16 mouse cellular contexts compared by ENCODE assay signal in genomic region chr5:48081223-48081881, GRCm38 (mm10).
DNase-seq lines count a peak whose midpoint lies in the region; ATAC-seq and TF ChIP-seq lines count a peak whose summit lies in the region.
"Had no signal": no experiment of that assay in that cellular context is flagged by ENCODE, and none has a peak within 500 bp of the region (broad histone marks: within the 10 kb centered on the region; RNA-seq: fewer than 3 reads in every experiment).

No protein-coding gene starts in this region.

- no peaks in the 10 kb centered on the region for H3K9me3 ChIP-seq in lung, embryonic 14.5 days (ENCODE audit: low read depth, low read length)
- no peaks in the 10 kb centered on the region for H3K9me3 ChIP-seq in forebrain, embryonic 14.5 days (replicated peaks; ENCODE audit: control insufficient read depth, low read length)
- H3K9me3 ChIP-seq in hindbrain, postnatal 0 days (ENCODE audit: low read length), result no peaks in the 10 kb centered on the region
- H3K9me3 ChIP-seq in neural tube, embryonic 14.5 days (ENCODE audit: control insufficient read depth, low read length), result no peaks in the 10 kb centered on the region
- H3K9me3 ChIP-seq: embryonic facial prominence, embryonic 13.5 days; heart, embryonic 12.5 days had no signal

- no peak overlapping the region for H3K4me2 ChIP-seq in lung, embryonic 14.5 days
- no peak overlapping the region for H3K4me2 ChIP-seq in forebrain, embryonic 14.5 days (ENCODE audit: low read length)
- H3K4me2 ChIP-seq in hindbrain, postnatal 0 days (ENCODE audit: low read depth, low read length), result no peak overlapping the region
- H3K4me2 ChIP-seq in neural tube, embryonic 14.5 days (ENCODE audit: low read depth, low read length), result no peak overlapping the region
- H3K4me2 ChIP-seq: embryonic facial prominence, embryonic 13.5 days; heart, embryonic 12.5 days had no signal

- intact Hi-C loops in gastrocnemius, postnatal 14 days (cut with DNase I; ENCODE audit: low total_unique reads), result no loop called here

- WGBS in lung, embryonic 14.5 days, result 64% methylated on average over 8 of the region's 8 CpGs
- WGBS in forebrain, embryonic 14.5 days, result 15% methylated on average over 8 of the region's 8 CpGs
- WGBS in hindbrain, postnatal 0 days, result 31% methylated on average over 8 of the region's 8 CpGs
- 31% methylated on average over 8 of the region's 8 CpGs for WGBS in neural tube, embryonic 14.5 days

- H3K4me3 ChIP-seq in lung, embryonic 14.5 days (ENCODE audit: low read depth, low read length), result no peak overlapping the region
- H3K4me3 ChIP-seq in forebrain, embryonic 14.5 days (ENCODE audit: low read depth, low read length), result no peak overlapping the region
- H3K4me3 ChIP-seq in hindbrain, postnatal 0 days (ENCODE audit: low read length), result no peak overlapping the region
- no peak overlapping the region for H3K4me3 ChIP-seq in neural tube, embryonic 14.5 days (ENCODE audit: low read depth, low read length)
- H3K4me3 ChIP-seq: embryonic facial prominence, embryonic 13.5 days; heart, embryonic 12.5 days; layer of hippocampus, adult 2 months; myocyte had no signal

- H3K9ac ChIP-seq in lung, embryonic 14.5 days, result no peak overlapping the region
- no peak overlapping the region for H3K9ac ChIP-seq in forebrain, embryonic 14.5 days (ENCODE audit: low read length)
- no peak overlapping the region for H3K9ac ChIP-seq in hindbrain, postnatal 0 days (replicated peaks; ENCODE audit: low read length)
- no peak overlapping the region for H3K9ac ChIP-seq in neural tube, embryonic 14.5 days (replicated peaks; ENCODE audit: low read depth, low read length)
- H3K9ac ChIP-seq: embryonic facial prominence, embryonic 13.5 days; heart, embryonic 12.5 days had no signal

- peak; percentile 82; the same call in 1 of the 2 replicates for ATAC-seq in lung, embryonic 14.5 days (ENCODE audit: insufficient read depth)
- ATAC-seq in forebrain, embryonic 14.5 days, result peak; percentile 92
- ATAC-seq in hindbrain, postnatal 0 days, result no peak
- ATAC-seq in neural tube, embryonic 14.5 days (ENCODE audit: low read depth), result peak; percentile 80; the same call in 1 of the 2 replicates

- H3K4me1 ChIP-seq in lung, embryonic 14.5 days (ENCODE audit: insufficient read depth), result no peaks in the 10 kb centered on the region
- peaks cover 4% of the 10 kb centered on the region for H3K4me1 ChIP-seq in forebrain, embryonic 14.5 days (ENCODE audit: control insufficient read depth, insufficient read depth, low read length)
- no peaks in the 10 kb centered on the region for H3K4me1 ChIP-seq in hindbrain, postnatal 0 days (ENCODE audit: insufficient read depth, low read length)
- H3K4me1 ChIP-seq in neural tube, embryonic 14.5 days (ENCODE audit: control insufficient read depth, insufficient read depth, low read length), result no peaks in the 10 kb centered on the region
- H3K4me1 ChIP-seq: embryonic facial prominence, embryonic 13.5 days had no signal

- no peaks in the 10 kb centered on the region for H3K36me3 ChIP-seq in lung, embryonic 14.5 days (ENCODE audit: insufficient read depth)
- H3K36me3 ChIP-seq in forebrain, embryonic 14.5 days (ENCODE audit: control insufficient read depth, insufficient read depth, low read length), result no peaks in the 10 kb centered on the region
- H3K36me3 ChIP-seq in hindbrain, postnatal 0 days (ENCODE audit: insufficient read depth, low read length), result no peaks in the 10 kb centered on the region
- no peaks in the 10 kb centered on the region for H3K36me3 ChIP-seq in neural tube, embryonic 14.5 days (ENCODE audit: control insufficient read depth, insufficient read depth, low read length)
- H3K36me3 ChIP-seq: embryonic facial prominence, embryonic 13.5 days; heart, embryonic 12.5 days had no signal

- peak overlapping the region; percentile 58 for H3K27ac ChIP-seq in lung, embryonic 14.5 days (ENCODE audit: low read depth)
- H3K27ac ChIP-seq in forebrain, embryonic 14.5 days (ENCODE audit: low read depth, low read length), result peak overlapping the region; percentile 27; the same call in 1 of the 2 replicates
- H3K27ac ChIP-seq in hindbrain, postnatal 0 days, result no peak overlapping the region
- H3K27ac ChIP-seq in neural tube, embryonic 14.5 days (ENCODE audit: low read depth, low read length), result no peak overlapping the region
- H3K27ac ChIP-seq: embryonic facial prominence, embryonic 13.5 days; layer of hippocampus, adult 2 months had no signal

- H3K27me3 ChIP-seq in lung, embryonic 14.5 days (ENCODE audit: insufficient read depth, low read length), result no peaks in the 10 kb centered on the region
- H3K27me3 ChIP-seq in forebrain, embryonic 14.5 days (replicated peaks; ENCODE audit: control insufficient read depth, insufficient read depth, low read length), result no peaks in the 10 kb centered on the region
- no peaks in the 10 kb centered on the region for H3K27me3 ChIP-seq in hindbrain, postnatal 0 days (ENCODE audit: insufficient read depth, low read length)
- H3K27me3 ChIP-seq in neural tube, embryonic 14.5 days (ENCODE audit: control insufficient read depth, insufficient read depth, low read length), result no peaks in the 10 kb centered on the region
- H3K27me3 ChIP-seq: embryonic facial prominence, embryonic 13.5 days; heart, embryonic 12.5 days had no signal

- TF ChIP-seq CTCF in lung, embryonic 14.5 days (IDR thresholded peaks at IDR 0.05; ENCODE audit: low read depth), result no peak
- TF ChIP-seq CTCF in hindbrain, postnatal 0 days (IDR thresholded peaks at IDR 0.05; ENCODE audit: low read depth), result no peak

- peak; percentile 38 for DNase-seq in lung, embryonic 14.5 days
- DNase-seq in lung, postnatal 36 days, result no peak
- DNase-seq in forebrain, embryonic 14.5 days (ENCODE audit: low spot score), result peak; percentile 64
- DNase-seq in hindbrain, postnatal 0 days (ENCODE audit: low spot score), result peak; percentile 17
- DNase-seq in frontal cortex, postnatal 36 days (ENCODE audit: low spot score in 2 of 2), result no peak
- no peak for DNase-seq in right cerebral cortex, postnatal 4 days
- DNase-seq in gastrocnemius, postnatal 14 days, result no peak
- DNase-seq: cerebellum, adult 18-20 months; kidney, adult 9 months; lung, postnatal 4 days; right cerebral cortex, adult 18-20 months had no signal

Comparison
In these comparisons a context has a peak if more than half of its experiments do, and no peak if none do; other contexts are left out.
1. DNase-seq: peak in lung, embryonic 14.5 days (single experiment), forebrain, embryonic 14.5 days (single experiment) and hindbrain, postnatal 0 days (single experiment); none in lung, postnatal 36 days (single experiment), frontal cortex, postnatal 36 days (0 of 2), right cerebral cortex, postnatal 4 days (single experiment) and gastrocnemius, postnatal 14 days (single experiment).
2. H3K27ac ChIP-seq: peak in lung, embryonic 14.5 days (single experiment) and forebrain, embryonic 14.5 days (single experiment); none in hindbrain, postnatal 0 days (single experiment) and neural tube, embryonic 14.5 days (single experiment).